Mouse (Mus musculus): ENCODE measurements at regions not wholly inside any gene's neighbourhood (a gene's known extent, or its start where the extent isn't known, plus 50 kb on each side); places are given as distances from the start of the nearest gene placed in this dataset.
A peak's percentile ranks its signal among the peaks of the same experiment; 100 is the strongest.
"Not testable (repeated sequence)": the region's sequence is repeated elsewhere in the genome, so short reads cannot be mapped to it uniquely, and the experiment has no call there.

DNA sequence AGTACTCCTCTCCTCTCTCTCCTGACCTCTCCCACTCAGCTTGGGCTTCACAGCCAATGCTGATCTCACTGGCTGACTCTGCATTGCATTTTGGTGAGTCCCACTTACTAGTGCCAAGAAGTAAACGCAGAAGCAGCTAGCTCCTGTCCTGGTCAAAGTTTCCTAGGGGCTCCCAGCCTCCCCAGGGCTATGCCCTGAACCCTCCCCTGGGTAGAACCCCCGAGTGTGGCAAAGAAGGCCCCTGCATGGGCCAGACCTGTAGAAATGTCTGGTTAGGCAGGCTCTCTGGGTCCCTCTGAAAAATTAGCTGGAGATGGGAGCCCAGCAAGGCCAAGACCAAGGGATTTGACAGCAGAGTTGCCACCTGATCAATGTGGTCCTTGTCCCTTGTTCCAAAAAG is 454.3 kb downstream of the Gm10330 start:
- not testable (repeated sequence) for H3K27me3 ChIP-seq (ENCODE audit: control insufficient read depth, insufficient read depth, low read length)
- 21% methylated on average over 2 of the region's 2 CpGs for WGBS

DNA sequence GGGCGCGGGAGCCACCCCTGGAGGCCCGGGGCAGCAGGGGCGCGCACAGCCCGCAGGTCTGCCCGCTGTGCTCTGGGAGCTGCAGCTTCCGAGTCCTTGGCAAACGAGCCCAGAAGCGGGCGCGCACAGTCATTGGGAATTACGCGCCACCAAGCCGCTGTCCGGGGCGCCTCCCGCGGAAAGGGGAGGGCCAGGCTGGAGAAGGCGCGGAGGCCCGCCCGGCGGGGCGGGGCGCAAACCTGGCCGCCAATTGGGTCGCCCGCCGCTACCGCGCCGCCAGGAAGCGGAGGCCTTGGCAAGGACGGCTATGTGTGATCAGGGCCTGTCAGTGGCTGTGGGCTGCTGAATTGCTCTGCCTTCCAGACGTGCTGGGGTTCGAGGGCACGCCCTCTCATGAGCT is 464.9 kb downstream of the Gm10330 start:
- ATAC-seq (ENCODE audit: low read depth) = peak; percentile 81
- not testable (repeated sequence) for H3K36me3 ChIP-seq (ENCODE audit: control insufficient read depth, insufficient read depth, low read length); H3K27ac ChIP-seq (ENCODE audit: low read depth, low read length); H3K4me1 ChIP-seq (ENCODE audit: control insufficient read depth, insufficient read depth, low read length); H3K27me3 ChIP-seq (ENCODE audit: control insufficient read depth, insufficient read depth, low read length); H3K9ac ChIP-seq (replicated peaks; ENCODE audit: low read depth, low read length); H3K9me3 ChIP-seq (ENCODE audit: control insufficient read depth, low read length)
- Histone ChIP-seq H3K4me3 (ENCODE audit: low read depth, low read length) (peak overlapping the region; percentile 20; the same call in 1 of the 2 replicates), H3K4me2 (ENCODE audit: low read depth, low read length) (peak overlapping the region; percentile 14; the same call in 1 of the 2 replicates)
- WGBS = 3% methylated on average over 13 of the region's 38 CpGs

More for the DNA sequence above, 454.3 kb downstream of the Gm10330 start:
- not testable (repeated sequence) for H3K9ac ChIP-seq (replicated peaks; ENCODE audit: low read depth, low read length); H3K36me3 ChIP-seq (ENCODE audit: control insufficient read depth, insufficient read depth, low read length); H3K4me3 ChIP-seq (ENCODE audit: low read depth, low read length); ATAC-seq (ENCODE audit: low read depth); H3K4me1 ChIP-seq (ENCODE audit: control insufficient read depth, insufficient read depth, low read length); H3K9me3 ChIP-seq (ENCODE audit: control insufficient read depth, low read length); H3K4me2 ChIP-seq (ENCODE audit: low read depth, low read length); H3K27ac ChIP-seq (ENCODE audit: low read depth, low read length)
